Mouse (Mus musculus): ENCODE measurements at regions not wholly inside any gene's neighbourhood (a gene's known extent, or its start where the extent isn't known, plus 50 kb on each side); places are given as distances from the start of the nearest gene placed in this dataset.

DNA sequence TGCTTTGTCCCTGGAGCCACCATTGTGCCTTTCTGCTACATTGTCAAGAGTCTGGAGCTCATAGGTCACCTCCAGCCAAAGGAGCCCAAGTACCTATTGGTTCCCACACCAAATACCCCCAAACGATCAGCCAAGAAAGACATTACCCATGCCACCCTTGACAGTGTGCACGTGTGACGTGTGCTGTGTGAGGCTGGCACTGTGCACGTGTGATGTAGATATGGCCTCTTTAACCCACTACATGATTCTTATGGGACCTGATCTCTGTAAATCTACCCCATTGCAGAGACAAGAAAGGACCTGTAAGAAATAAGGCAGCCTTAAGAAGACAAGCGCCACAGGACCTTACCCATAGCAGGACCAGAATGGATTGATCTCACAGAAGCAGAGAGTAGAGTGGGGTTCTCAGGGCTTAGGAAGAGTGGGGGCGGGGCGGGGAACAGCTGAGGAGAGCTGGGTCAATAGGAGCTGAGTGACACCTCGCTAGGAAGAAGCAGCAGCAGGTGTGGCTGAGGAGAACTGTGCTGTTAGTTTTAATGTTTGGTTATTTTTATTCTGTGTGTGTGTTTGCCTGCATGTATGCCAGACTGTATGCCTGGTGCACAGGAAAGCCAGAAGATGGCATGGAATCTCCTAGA, 331.5 kb upstream of the 3110018I06Rik start:
- DNase-seq (ENCODE audit: low spot score) (no peak), ATAC-seq (ENCODE audit: insufficient read depth, low FRiP score, low TSS enrichment) (no peak)
- no peaks in the 10 kb centered on the region for H3K9me3 ChIP-seq (ENCODE audit: control insufficient read depth, low read length)
- H3K27ac ChIP-seq (ENCODE audit: low read depth, low read length) = no peak overlapping the region
- H3K4me1 ChIP-seq (ENCODE audit: control insufficient read depth, insufficient read depth, low read length) = peaks cover 10% of the 10 kb centered on the region
- no peaks in the 10 kb centered on the region for H3K27me3 ChIP-seq (ENCODE audit: control insufficient read depth, insufficient read depth, low read length)
- H3K36me3 ChIP-seq (ENCODE audit: control insufficient read depth, insufficient read depth, low read length) = no peaks in the 10 kb centered on the region
- no peak overlapping the region for H3K4me2 ChIP-seq (ENCODE audit: low read depth)
- 77% methylated on average over 8 of the region's 8 CpGs for WGBS
- no peak overlapping the region for H3K4me3 ChIP-seq (ENCODE audit: low read depth, low read length)
- no peak overlapping the region for H3K9ac ChIP-seq (ENCODE audit: low read length)

DNA sequence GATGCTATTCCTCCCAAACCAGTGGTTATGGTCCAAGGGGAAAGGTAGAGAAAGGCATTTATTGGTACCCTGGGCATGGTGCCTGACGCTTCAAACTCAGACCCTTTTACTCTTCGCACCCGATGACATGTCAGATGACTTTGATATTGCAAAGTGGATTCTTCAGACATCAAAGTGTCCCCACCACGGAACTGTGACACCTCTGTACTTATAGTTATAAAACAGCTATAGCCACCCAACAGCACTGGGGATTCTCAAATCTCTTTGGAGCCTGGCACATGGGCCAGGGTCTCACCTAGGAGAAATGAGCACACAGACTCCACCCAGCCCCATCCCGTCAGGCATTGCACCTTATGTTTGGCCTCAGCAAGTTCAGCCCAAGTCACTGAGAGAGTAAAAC, 329.3 kb upstream of the 3110018I06Rik start:
- DNase-seq (ENCODE audit: low spot score) (no peak), ATAC-seq (ENCODE audit: insufficient read depth, low FRiP score, low TSS enrichment) (no peak)
- H3K4me1 ChIP-seq (ENCODE audit: control insufficient read depth, insufficient read depth, low read length) = peaks cover 10% of the 10 kb centered on the region
- no peak overlapping the region for H3K4me3 ChIP-seq (ENCODE audit: low read depth, low read length)
- no peak overlapping the region for H3K4me2 ChIP-seq (ENCODE audit: low read depth)
- no peak overlapping the region for H3K9ac ChIP-seq (ENCODE audit: low read length)
- WGBS = 63% methylated on average over 5 of the region's 5 CpGs
- no peaks in the 10 kb centered on the region for H3K36me3 ChIP-seq (ENCODE audit: control insufficient read depth, insufficient read depth, low read length)
- H3K9me3 ChIP-seq (ENCODE audit: control insufficient read depth, low read length) = no peaks in the 10 kb centered on the region
- H3K27me3 ChIP-seq (ENCODE audit: control insufficient read depth, insufficient read depth, low read length) = no peaks in the 10 kb centered on the region
- H3K27ac ChIP-seq (ENCODE audit: low read depth, low read length) = no peak overlapping the region

DNA sequence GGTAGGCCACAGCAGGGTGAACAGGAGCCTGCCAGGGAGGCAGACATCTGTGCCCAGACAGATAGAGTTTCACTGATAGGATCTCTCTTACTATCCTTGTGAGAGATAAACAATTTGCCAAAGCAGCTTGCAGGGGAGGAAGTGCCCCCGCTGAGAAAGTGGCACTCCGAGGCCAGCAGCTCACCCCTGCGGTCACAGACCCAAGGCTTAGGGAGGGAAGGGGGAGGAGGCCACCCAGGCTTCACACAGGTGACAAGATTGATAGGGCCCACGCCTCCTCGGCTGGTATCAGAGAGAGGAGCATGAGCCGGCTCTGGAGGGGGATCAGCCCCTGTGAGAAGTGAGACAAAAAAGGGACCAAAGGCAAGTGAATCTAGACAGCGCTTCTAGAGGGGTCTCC, 328.3 kb upstream of the 3110018I06Rik start:
- ATAC-seq (ENCODE audit: insufficient read depth, low FRiP score, low TSS enrichment) (no peak), DNase-seq (ENCODE audit: low spot score) (peak; percentile 45)
- H3K9ac ChIP-seq (ENCODE audit: low read length) = no peak overlapping the region

DNA sequence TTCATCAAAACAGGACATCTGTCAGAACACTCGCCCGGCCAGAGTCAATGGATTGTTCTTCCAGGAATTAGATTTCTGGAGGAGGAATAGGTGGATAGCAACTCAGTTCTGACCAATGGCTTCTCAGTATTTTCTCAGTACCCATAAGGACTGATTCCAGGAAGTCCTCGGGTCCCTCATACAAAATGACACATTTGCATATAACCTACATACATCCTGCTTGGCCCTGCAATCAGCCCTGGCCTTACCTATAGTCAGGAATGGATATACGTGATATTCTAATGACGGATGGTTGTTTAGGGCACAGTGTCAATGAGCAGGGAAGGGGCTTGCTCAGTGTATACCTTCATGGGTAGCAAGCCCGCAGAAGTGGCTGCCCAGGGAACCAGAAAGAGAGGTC, 327.8 kb upstream of the 3110018I06Rik start:
- Histone ChIP-seq H3K36me3 (ENCODE audit: control insufficient read depth, insufficient read depth, low read length) (no peaks in the 10 kb centered on the region), H3K4me1 (ENCODE audit: control insufficient read depth, insufficient read depth, low read length) (peaks cover 10% of the 10 kb centered on the region), H3K27me3 (ENCODE audit: control insufficient read depth, insufficient read depth, low read length) (no peaks in the 10 kb centered on the region), H3K9me3 (ENCODE audit: control insufficient read depth, low read length) (no peaks in the 10 kb centered on the region), H3K9ac (ENCODE audit: low read length) (no peak overlapping the region), H3K4me3 (ENCODE audit: low read depth, low read length) (no peak overlapping the region), H3K27ac (ENCODE audit: low read depth, low read length) (no peak overlapping the region), H3K4me2 (ENCODE audit: low read depth) (no peak overlapping the region)
- ATAC-seq (ENCODE audit: insufficient read depth, low FRiP score, low TSS enrichment) (no peak), DNase-seq (ENCODE audit: low spot score) (no peak)
- WGBS = 26% methylated on average over 6 of the region's 6 CpGs

More for the DNA sequence above, 328.3 kb upstream of the 3110018I06Rik start:
- Histone ChIP-seq H3K9me3 (ENCODE audit: control insufficient read depth, low read length) (no peaks in the 10 kb centered on the region), H3K27ac (ENCODE audit: low read depth, low read length) (no peak overlapping the region), H3K4me3 (ENCODE audit: low read depth, low read length) (no peak overlapping the region), H3K36me3 (ENCODE audit: control insufficient read depth, insufficient read depth, low read length) (no peaks in the 10 kb centered on the region), H3K27me3 (ENCODE audit: control insufficient read depth, insufficient read depth, low read length) (no peaks in the 10 kb centered on the region), H3K4me2 (ENCODE audit: low read depth) (no peak overlapping the region), H3K4me1 (ENCODE audit: control insufficient read depth, insufficient read depth, low read length) (peaks cover 10% of the 10 kb centered on the region)
- WGBS = 2% methylated on average over 7 of the region's 7 CpGs

DNA sequence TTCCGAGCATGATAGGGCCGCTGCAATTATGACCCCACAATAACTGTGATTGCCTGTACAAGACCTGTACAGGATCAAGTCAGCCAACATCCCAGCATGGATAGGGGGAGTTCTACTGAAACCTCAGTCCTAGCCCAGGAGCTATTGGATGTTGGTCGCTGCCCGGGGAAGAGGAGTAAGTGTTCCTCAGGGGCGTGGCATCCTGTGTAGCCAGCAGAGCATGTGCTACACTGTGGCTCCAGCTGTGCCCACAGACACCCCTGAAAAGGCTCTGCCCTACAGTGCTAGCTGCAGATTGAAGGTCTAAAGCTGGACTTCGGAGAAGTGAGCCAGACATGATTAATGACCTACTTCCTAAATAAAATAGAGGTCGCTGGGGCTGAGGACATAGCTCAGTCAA, 317.5 kb upstream of the 3110018I06Rik start:
- ATAC-seq (ENCODE audit: insufficient read depth, low FRiP score, low TSS enrichment) = no peak
- Histone ChIP-seq H3K4me2 (ENCODE audit: low read depth) (no peak overlapping the region), H3K27me3 (ENCODE audit: control insufficient read depth, insufficient read depth, low read length) (no peaks in the 10 kb centered on the region), H3K9ac (ENCODE audit: low read length) (no peak overlapping the region), H3K27ac (ENCODE audit: low read depth, low read length) (no peak overlapping the region), H3K4me1 (ENCODE audit: control insufficient read depth, insufficient read depth, low read length) (no peaks in the 10 kb centered on the region), H3K4me3 (ENCODE audit: low read depth, low read length) (no peak overlapping the region), H3K36me3 (ENCODE audit: control insufficient read depth, insufficient read depth, low read length) (no peaks in the 10 kb centered on the region), H3K9me3 (ENCODE audit: control insufficient read depth, low read length) (no peaks in the 10 kb centered on the region; the same call in 1 of the 2 replicates)
- WGBS = 68% methylated on average over 7 of the region's 7 CpGs
- DNase-seq (ENCODE audit: low spot score) = no peak

DNA sequence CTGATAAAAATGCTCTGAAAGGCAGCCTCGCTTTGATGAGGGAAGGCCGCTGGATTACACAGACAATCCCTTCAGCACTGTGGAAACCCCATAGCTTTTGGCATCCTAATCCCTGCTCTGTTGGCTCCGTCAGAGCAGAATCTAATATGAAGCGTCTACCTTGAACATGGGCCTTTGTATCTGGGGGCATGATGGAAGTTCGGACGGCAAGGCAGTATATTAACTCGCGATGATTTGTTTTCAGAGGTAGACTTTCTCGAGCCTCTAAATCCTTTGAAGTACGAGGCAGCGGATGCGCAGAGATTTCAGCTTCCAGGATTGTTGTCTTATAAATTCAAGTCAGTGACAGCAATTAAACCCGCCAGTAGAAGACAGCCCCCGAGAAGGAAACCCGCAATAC, 316.8 kb upstream of the 3110018I06Rik start:
- H3K27ac ChIP-seq (ENCODE audit: low read depth, low read length) = no peak overlapping the region
- ATAC-seq (ENCODE audit: insufficient read depth, low FRiP score, low TSS enrichment) (no peak), DNase-seq (ENCODE audit: low spot score) (no peak)
- H3K9me3 ChIP-seq (ENCODE audit: control insufficient read depth, low read length) = no peaks in the 10 kb centered on the region; the same call in 1 of the 2 replicates
- H3K36me3 ChIP-seq (ENCODE audit: control insufficient read depth, insufficient read depth, low read length) = no peaks in the 10 kb centered on the region
- H3K9ac ChIP-seq (ENCODE audit: low read length) = no peak overlapping the region
- 83% methylated on average over 15 of the region's 15 CpGs for WGBS
- H3K4me2 ChIP-seq (ENCODE audit: low read depth) = no peak overlapping the region
- H3K4me3 ChIP-seq (ENCODE audit: low read depth, low read length) = no peak overlapping the region
- H3K4me1 ChIP-seq (ENCODE audit: control insufficient read depth, insufficient read depth, low read length) = no peaks in the 10 kb centered on the region
- no peaks in the 10 kb centered on the region for H3K27me3 ChIP-seq (ENCODE audit: control insufficient read depth, insufficient read depth, low read length)

DNA sequence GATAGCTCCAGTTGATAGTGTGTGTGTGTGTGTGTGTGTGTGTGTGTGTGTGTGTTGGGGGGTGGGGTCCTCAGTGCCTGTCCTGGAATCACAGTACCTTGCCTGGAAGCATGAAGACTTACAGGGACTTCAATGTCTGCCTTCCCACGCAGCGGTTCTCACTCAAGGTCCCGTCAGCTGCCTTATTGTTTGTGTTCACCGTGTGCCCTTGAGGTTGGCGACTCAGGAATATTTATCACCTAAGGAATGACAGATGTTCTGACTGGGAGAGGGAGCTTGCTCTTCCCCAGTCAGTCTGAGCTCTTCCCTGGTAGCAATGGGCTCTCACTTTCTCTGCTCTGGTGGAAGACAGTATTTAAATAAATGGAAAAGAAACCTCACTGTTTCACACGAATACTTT, 309.8 kb upstream of the 3110018I06Rik start:
- Histone ChIP-seq H3K27me3 (ENCODE audit: control insufficient read depth, insufficient read depth, low read length) (no peaks in the 10 kb centered on the region), H3K9ac (ENCODE audit: low read length) (no peak overlapping the region), H3K27ac (ENCODE audit: low read depth, low read length) (no peak overlapping the region), H3K9me3 (ENCODE audit: control insufficient read depth, low read length) (no peaks in the 10 kb centered on the region), H3K4me1 (ENCODE audit: control insufficient read depth, insufficient read depth, low read length) (no peaks in the 10 kb centered on the region), H3K36me3 (ENCODE audit: control insufficient read depth, insufficient read depth, low read length) (no peaks in the 10 kb centered on the region), H3K4me3 (ENCODE audit: low read depth, low read length) (no peak overlapping the region), H3K4me2 (ENCODE audit: low read depth) (no peak overlapping the region)
- DNase-seq (ENCODE audit: low spot score) (no peak), ATAC-seq (ENCODE audit: insufficient read depth, low FRiP score, low TSS enrichment) (no peak)
- 59% methylated on average over 6 of the region's 6 CpGs for WGBS

DNA sequence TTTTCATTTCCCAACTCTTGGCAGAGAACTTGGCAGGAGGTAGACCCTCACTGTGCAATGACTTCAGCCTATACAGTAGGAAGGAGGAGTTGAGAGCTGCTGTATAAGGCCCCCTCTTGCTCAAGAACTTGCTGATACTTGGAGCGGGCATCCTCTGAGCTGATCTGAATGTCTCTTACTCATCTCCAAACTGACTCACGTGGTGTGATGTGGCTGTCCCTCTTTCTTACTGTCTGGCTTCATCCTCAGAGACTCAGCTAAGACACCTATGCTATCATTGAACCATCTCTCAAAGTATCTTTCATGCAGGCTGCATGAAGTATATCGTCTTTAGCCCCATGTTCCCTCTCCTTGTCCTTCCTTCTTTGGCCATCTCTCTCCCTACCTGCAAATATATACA, 307.9 kb upstream of the 3110018I06Rik start:
- ATAC-seq (ENCODE audit: insufficient read depth, low FRiP score, low TSS enrichment) = no peak
- no peak for DNase-seq (ENCODE audit: low spot score)
- H3K9me3 ChIP-seq (ENCODE audit: control insufficient read depth, low read length) = no peaks in the 10 kb centered on the region
- H3K4me2 ChIP-seq (ENCODE audit: low read depth) = no peak overlapping the region
- H3K27me3 ChIP-seq (ENCODE audit: control insufficient read depth, insufficient read depth, low read length) = no peaks in the 10 kb centered on the region
- no peaks in the 10 kb centered on the region for H3K36me3 ChIP-seq (ENCODE audit: control insufficient read depth, insufficient read depth, low read length)
- no peak overlapping the region for H3K9ac ChIP-seq (ENCODE audit: low read length)
- H3K27ac ChIP-seq (ENCODE audit: low read depth, low read length) = no peak overlapping the region
- H3K4me1 ChIP-seq (ENCODE audit: control insufficient read depth, insufficient read depth, low read length) = no peaks in the 10 kb centered on the region
- no peak overlapping the region for H3K4me3 ChIP-seq (ENCODE audit: low read depth, low read length)
- 95% methylated on average over 3 of the region's 3 CpGs for WGBS

DNA sequence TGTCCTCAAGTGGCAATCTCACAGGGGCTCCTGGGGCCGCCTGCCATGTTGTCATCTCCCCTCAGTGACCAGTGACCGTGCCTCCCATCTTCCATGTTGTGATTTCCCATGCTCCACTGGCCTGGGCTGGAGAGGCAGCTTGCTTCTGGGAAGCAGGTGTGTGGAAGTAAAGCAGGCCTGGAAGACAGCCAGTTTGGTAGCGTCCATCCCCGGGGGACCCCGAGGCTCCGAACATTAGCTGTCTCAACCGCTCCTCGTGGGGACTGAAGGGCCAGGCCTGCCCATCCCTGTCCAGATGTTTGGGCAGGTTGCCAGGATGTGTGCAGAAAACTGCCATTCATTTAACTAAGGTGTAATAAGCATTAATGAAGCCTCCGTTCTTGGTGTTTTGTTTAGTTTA, 307.1 kb upstream of the 3110018I06Rik start:
- ATAC-seq (ENCODE audit: insufficient read depth, low FRiP score, low TSS enrichment) = no peak
- Histone ChIP-seq H3K27ac (ENCODE audit: low read depth, low read length) (no peak overlapping the region), H3K4me3 (ENCODE audit: low read depth, low read length) (no peak overlapping the region), H3K36me3 (ENCODE audit: control insufficient read depth, insufficient read depth, low read length) (no peaks in the 10 kb centered on the region), H3K27me3 (ENCODE audit: control insufficient read depth, insufficient read depth, low read length) (no peaks in the 10 kb centered on the region), H3K4me2 (ENCODE audit: low read depth) (no peak overlapping the region), H3K9ac (ENCODE audit: low read length) (no peak overlapping the region), H3K9me3 (ENCODE audit: control insufficient read depth, low read length) (no peaks in the 10 kb centered on the region), H3K4me1 (ENCODE audit: control insufficient read depth, insufficient read depth, low read length) (no peaks in the 10 kb centered on the region)
- DNase-seq (ENCODE audit: low spot score) = no peak
- WGBS = 79% methylated on average over 9 of the region's 9 CpGs
